Mouse (Mus musculus): ENCODE data around the gene Ephb1.

Gene Ephb1

DNA sequence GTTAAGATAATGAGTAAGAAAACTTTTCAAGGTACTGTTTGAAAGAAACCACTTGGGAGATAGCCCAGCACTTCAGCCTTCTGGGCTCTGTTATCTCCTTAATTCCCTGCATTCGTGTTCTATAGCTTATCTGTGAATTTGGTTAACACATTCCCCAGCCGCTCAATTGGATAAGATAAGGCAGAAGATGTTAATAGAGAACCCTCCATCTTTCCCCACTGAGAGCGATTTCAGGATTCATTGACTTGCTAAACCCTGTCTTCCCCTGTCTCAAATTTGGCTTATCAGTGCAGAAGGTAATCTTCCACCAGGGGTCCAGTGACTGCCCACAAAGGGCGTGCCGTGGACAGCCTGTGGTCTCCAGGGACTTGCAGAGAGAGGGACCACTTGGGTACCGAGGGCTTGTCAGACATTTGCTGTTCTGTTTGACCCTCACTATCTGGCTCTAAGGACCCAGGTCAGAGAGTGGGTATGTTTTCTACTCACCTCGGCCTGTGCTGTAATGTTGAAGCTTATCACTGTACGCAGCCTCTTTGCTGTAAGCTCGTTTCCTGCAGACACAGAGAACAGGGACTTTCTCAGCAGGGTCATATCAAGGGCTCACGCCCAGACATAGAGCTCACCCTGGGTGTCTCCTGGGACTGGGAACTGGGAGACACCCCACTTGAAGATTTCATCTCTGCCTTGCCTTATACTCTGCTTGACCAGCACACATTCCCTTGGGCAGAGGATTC is 358.9 kb downstream of the Ephb1 start:
- in situ Hi-C loops (cut with MboI, MseI), result loop anchor here (25.0 kb wide), 1 partner anchor 808 kb away; no protein-coding TSS in a partner anchor

DNA sequence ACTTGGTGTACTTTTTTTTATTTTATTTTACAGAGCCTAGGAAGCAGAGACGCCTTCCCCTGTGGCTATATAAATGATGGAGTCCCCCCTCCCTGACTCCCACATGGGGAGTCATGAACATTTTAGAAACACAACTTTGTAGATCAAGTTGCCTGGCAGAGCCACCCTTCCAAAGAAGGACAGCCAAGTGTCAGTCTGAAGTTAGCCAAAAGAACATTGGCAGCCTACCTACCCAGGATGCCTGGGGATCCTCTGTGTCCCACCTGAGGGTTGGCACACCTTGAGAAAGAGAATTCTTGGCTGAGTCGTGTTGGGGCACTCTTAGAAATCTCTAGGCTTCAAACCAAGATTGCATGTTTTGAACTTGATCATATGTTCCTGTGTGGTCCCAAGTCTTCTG is 360.4 kb downstream of the Ephb1 start:
- in situ Hi-C loops (cut with MboI, MseI), result loop anchor here (25.0 kb wide), 1 partner anchor 807 kb away; no protein-coding TSS in a partner anchor

DNA sequence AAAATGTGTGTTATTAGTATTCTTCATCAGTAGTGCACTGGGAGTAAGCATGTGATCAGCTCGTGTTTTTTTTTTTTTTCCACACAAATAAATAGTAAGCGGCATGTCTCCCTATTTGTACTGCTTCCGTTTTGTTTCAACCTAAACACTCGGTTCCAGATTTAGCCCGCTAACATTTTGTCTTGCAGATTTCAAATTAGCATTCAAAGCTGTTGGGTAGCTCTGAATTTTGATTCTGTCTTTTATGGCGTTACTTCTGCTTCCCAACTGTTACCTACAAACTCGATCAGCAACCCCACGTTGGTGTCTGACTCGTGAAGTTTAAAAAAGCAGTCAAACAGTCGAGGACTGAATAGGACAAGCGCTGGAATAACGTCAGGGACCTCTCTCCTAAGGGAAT is 363.7 kb downstream of the Ephb1 start:
- in situ Hi-C loops (cut with MboI, MseI), result loop anchor here (25.0 kb wide), 1 partner anchor 804 kb away; no protein-coding TSS in a partner anchor

DNA sequence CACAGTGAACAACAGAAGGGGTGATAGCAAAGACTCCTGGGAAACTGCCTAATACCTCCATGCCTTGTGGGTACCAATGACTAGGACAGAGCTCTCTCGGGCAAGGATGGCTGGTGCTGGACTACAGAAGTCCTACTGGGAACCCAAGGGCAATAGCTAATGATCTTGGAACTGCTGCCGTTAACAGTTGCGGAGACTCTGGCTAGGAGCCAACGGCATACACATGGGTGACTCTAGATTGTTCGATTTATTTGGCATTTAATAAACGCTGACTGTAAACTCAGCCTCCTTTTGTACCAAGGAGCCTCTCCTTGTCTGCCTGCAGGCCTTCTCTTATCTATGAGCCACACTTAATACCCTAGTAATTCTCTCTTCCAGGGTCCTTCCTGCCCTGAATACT is 364.5 kb downstream of the Ephb1 start:
- in situ Hi-C loops (cut with MboI, MseI), result loop anchor here (25.0 kb wide), 1 partner anchor 803 kb away; no protein-coding TSS in a partner anchor

DNA sequence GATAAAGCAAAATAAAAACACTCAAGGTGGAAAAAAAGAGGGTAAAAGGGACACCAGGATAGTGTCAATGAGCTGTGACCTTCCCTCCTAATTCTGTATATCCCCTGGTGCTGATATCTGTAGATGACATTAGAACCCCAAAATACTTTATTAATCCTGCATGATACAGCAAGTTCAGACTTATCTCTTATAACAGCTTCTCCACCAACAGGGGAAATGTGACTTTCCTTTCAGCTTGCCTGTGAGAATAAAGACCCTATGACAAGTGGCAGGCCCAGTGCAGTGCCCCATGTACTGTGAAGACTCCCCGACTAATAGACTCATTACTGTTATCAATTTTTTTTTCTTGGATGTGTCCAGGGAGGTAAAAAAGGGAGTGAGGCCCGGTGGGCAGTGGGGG is 367.6 kb downstream of the Ephb1 start:
- in situ Hi-C loops (cut with MboI, MseI), result loop anchor here (25.0 kb wide), 1 partner anchor 800 kb away; no protein-coding TSS in a partner anchor

DNA sequence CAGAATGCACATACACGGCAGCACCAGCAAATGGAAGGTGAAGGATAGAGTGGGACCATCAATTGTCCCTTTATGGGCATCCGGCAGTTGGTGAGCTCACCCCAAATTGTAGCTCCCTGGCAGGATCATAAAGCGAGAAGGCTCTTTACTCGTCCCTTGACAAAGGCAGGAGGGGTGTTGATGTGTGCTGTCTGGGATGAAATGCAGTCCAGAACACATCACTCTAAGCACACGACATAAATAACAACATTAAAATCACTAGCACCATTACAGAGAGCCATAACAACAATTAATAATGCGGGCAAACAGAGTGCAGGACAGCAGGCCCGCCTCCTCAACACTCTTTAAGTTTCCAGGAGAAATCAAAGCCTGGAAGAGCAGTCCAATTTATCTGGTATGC is 372.1 kb downstream of the Ephb1 start:
- in situ Hi-C loops (cut with MboI, MseI), result loop anchor here (25.0 kb wide), 1 partner anchor 795 kb away; no protein-coding TSS in a partner anchor

DNA sequence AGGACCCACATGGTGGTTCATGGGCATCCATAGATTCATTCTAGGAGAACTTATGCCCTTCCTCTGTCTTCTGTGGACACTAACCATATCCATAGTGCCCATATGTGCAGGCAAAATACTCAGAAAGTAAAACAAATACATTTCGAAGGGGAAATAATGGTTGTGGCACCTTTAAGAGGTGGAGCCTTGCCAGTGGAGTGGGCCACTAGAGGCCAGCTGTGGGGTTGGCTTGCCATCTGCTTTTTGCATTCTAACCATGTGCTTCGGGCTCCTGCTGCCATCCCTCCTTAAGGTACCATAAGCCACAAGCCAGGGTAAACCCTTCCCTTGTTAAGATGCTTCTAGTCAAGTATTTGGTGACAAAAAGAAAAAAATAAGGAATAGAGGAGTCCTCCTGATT is 373.3 kb downstream of the Ephb1 start:
- in situ Hi-C loops (cut with MboI, MseI), result loop anchor here (25.0 kb wide), 1 partner anchor 794 kb away; no protein-coding TSS in a partner anchor

DNA sequence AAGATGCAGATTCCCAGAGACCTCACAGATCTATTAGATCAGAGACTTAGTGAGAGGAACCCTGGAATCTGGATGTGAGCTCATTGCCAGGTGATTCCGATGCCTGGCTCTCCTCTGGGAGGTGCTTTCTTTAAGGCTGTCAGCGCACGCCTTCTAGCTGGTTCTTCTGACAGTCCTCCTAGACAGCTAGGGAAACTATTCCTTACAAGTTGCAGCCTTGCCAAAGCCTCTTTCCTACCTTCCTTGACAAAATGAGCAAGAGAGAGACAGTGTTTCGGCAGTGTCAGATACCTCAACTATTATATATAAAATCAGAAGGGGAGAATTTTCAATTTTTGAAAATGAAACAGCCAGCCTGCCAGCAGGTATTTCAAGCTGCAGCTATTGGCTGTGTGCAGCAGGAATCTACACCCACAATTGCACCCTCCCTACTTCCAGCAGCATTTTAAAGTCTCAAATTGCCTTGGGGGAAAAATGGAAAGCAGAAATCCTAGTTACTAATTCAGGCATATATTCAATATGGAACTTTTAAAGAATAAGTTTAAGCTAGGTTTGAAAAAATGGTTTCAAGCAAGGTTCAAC is 377.5 kb downstream of the Ephb1 start:
- in situ Hi-C loops (cut with MboI, MseI), result loop anchor here (25.0 kb wide), 1 partner anchor 790 kb away; no protein-coding TSS in a partner anchor

DNA sequence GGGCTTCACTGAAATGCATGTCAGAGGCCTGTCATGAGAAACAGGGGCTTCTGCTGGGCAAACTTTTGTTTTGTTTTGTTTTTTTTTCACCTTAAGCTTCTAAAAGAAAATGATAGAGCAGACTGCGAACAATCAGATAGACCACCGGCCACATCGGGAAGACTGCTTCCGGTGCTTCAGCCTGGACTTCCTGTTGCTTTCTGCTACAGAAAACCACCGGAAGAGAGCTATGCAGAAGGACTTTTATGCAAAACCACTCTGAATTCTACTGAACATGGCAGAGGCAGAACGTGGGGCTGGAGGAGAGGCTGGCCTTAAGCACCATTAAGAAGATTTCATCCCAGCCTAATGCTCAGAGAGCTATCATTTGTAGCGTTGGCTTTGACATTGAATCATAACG is 382.2 kb downstream of the Ephb1 start:
- in situ Hi-C loops (cut with MboI, MseI), result no loop called here

DNA sequence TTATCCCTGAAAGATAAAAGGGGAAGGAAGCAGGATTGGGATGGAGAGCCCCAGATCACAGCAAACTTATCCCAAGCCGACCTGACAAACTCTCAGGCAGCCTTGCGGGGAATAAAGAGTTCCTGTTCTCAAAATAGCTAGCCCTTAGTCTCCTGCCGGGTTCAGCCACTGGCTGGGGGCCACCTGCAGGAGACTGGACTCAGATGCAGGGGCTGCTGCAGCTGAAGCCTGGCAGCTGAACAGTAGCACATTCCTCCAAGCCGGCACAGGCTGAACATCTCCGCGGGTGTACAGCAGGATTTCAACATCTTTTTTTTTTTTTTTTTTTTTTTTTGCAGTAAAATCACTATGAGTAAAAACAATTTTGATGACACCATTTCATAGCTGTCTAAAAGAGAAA is 382.7 kb downstream of the Ephb1 start:
- in situ Hi-C loops (cut with MboI, MseI), result no loop called here

DNA sequence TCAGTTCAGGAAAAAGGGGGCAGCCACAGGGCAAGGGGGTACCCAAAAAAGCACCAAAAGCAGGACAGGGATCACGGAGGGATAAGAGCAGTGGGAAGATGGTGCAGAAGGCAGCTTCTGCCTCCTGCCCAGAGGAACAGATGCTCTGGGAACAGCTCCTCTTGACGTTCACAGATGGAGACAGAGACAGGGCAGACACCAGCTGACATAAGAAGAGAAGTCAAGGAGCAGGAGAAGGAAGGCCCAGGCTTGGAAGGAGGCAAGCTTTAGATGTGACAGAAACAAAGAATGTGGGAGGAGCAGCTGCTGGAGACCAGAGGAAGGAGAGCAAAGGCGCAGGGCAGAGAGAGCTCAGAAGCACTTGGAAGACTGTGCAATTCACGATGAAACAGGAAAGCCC is 398.3 kb downstream of the Ephb1 start:
- in situ Hi-C loops (cut with MboI, MseI), result no loop called here

DNA sequence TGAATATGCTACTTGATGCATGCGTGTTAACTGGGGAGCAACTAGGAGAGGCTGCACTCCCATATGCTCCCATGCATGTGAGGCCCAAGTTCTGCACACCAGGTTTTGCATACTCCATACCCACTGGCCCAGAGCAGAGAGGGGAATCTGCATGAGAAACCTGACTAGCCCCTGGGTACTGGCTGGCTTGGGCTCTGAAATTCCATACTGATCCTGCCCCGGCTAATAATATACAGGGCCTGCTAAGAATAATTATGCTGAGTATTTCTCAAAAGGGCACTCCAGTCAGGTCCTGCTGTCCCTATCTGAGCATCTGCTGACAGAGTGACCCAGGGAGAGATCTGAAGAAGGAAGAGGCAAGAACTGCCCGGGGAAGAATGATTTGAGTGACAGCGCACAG is 400.0 kb downstream of the Ephb1 start:
- in situ Hi-C loops (cut with MboI, MseI), result no loop called here

DNA sequence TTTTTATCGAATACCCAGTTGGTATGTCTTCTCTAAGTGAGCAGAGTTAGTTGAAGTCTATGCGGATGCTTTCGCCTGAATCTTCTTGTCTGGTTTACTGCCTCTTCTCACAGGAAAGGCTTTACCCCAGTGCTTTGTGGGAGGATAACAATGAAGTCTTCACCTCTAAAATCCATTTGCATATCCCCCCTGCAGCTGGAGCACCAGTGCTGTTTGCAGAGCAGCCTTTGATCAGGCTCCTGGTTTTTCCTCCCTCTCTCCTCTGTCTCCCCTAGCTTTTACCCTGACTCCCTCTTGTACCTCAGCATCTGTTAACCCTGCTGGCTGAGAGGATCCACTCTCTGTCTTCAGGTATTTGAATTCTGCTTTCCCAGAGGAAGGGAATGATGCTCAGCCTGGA is 404.4 kb downstream of the Ephb1 start:
- in situ Hi-C loops (cut with MboI, MseI), result no loop called here

DNA sequence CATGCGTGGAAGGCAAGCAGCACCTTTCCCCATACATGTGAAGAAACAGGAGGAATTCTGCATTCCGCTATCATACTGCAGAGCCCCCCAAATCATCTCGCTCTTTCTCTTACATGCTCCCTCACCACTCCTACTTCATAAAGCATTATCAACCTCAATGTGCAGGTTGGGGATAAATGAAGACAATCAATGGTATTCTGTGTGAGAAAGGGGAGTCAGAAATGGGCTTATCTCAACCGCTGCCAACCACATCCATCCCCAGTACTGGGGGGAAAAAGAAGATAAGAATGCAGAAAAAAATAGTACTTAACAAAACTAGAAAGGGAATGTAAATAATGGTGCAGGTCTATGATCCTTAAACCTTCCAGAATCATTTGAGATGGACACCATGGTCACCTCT is 408.7 kb downstream of the Ephb1 start:
- in situ Hi-C loops (cut with MboI, MseI), result no loop called here

DNA sequence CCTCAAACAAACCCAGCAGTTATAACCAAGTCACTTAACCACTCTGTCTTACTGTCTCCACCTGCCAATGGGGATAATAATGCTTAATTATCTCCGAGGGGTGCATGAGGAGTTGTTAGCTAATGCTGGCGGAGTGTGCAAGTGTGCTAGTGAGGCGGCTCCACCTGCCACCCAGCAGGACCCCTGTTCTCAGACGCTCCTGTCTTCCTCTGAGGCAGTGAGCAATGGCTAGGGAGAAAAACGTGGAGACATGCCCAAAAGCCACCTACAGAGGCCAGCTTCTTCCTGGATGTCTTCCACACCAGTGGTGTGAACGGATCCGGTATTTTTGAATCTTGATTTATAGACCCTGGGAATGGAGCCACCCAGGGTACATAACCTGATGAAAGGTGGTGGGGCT is 409.2 kb downstream of the Ephb1 start:
- in situ Hi-C loops (cut with MboI, MseI), result no loop called here

DNA sequence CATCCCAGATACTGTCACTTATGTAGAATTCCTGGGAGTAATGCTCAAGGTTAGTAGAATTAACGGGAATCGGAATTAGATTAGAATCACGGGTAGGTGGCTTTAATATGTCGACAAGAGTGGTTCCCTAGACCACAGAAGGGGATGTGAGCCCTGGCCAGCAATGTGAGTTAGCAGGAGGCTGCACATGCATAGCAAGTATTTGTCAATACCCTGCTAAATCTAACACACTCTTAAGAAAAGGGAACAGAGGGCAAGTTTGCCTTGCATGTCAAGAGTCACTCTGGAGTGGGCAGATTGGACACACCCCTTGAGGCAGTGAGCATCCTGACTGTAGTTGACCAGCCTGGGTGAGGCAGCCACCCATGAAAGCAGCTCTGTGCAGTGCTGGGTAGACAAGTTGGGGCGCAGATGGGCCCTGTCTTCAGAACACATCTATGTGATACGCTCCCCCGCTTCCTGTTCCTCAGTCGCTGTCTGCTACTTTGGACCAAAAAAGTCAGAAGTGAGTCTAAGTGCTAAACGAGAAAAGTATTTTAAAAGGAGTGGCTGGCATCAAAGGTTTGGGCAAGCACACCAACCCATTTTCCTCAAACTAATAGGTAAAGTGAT is 412.3 kb downstream of the Ephb1 start:
- in situ Hi-C loops (cut with MboI, MseI), result no loop called here

DNA sequence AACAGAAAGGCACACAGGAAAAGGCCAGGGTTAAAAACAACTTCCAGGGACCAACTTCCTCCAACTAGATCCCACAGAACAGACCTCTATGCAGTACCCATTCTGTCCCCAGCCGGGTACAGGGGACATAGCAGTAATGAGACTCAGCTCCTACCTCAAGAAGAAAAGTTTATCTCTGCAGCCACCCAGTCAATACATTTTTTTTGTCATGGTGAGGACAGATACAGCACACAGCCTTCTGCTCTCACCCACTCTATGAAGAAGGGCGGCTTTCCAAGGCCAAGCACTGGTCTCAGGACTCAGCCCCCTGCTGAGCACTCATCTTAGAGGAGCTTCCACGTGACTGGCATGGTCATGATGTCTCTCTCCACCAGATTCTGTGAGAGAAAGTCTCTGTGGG is 414.3 kb downstream of the Ephb1 start:
- in situ Hi-C loops (cut with MboI, MseI), result no loop called here

DNA sequence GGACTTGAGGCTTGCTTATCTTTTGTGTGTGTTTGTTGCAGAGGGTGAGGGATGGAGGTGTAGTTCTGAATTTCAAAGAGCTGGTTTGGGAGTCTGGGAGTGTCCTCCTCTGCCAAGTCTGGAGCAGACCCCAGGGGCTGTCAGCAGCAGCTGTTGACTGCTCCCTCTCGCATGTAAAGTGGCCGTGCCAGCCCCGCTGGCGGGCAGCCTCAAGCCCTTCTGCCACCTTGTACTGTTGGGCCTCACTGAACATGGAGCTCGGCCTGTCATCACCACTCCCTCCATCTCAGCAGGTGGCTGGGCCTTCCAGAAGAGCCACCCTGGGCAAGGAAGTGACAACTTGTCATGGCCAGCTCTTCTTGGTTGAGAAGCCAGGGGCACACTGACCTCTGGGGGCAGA is 415.5 kb downstream of the Ephb1 start:
- in situ Hi-C loops (cut with MboI, MseI), result no loop called here

DNA sequence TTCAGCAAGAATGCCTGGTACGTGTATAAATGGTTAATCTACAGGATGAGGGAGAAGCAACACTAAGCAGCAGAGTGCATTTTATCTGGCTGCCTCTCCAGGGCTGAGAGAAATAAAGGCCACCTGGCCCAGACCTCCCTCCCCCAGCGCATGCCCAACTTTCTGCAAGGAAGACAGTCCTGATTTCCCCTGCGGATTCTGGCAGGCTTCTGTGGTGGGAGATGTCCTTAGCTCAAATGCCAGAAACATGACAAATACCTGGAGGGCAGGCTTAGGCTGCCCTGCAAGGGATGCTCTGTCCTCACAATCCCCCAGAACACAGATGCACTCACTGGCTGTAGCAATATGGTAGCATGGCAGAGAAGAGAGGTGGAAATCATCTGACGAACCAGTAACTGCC is 416.4 kb downstream of the Ephb1 start:
- in situ Hi-C loops (cut with MboI, MseI), result no loop called here

DNA sequence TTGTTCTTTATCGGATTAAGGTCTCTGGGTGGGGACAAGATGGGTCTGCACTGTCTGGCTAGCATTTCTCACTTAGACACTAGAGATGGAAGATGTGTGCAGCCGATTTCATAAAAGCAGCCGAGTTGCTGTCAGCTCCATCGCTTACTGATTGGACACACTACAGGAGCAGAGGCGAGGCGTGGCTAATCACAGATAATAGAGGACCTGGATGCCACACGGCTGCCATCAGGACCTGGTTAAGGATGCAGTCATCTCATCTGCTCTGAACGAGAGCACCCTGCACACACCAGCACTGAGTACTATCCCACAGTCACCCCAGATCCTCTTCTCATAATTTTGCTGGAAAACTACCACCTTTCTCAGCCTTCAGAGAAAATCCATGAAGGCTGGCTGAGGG is 419.6 kb downstream of the Ephb1 start:
- in situ Hi-C loops (cut with MboI, MseI), result no loop called here

DNA sequence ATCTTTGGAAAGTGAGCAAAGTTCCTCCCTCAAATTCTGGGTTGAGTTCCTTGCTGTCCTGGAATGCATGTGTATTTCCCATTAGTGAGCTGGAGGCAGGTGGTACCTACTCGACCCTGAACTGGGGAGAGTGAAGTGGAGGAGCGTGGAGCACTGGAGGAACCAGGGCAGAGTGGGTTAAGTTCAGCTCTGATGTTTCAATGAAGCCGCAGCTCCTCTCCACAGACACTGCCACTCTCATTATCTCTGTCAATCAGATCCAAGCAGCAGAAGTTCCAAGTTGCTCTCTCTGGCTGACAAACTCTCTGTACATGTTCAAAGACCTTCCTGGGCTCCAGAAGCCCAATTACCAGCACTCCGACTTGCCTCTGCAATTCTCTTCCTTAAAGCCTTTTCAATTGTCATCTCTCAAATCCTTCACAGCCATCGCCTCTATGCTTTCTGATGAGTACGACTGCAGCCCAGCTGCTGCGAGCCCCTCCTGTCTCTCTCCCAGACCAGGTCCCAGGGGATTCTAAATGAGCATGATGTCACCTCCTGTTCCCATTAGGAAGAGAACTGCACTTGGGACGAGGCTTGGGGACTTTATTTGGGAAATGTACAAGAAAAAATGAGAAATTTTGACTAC is 420.4 kb downstream of the Ephb1 start:
- in situ Hi-C loops (cut with MboI, MseI), result no loop called here

DNA sequence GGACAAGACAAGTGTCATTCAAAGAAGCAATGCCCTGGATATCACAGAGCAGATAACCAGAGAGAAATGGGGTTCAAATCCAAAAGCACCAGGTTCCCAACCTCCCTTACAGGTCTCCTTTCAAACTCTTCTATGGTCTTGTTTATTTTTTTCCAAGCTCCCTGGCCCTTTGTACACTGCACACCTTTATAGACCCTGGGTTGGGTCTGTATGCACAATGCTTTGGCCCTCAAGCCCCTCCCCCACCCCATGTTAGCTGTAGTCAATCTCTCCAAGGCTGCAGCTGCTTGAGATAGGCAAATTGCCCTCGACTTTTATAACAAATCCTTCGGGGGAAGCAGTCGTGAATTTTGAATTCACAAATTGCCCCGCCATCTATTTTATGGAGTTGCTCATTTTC is 429.7 kb downstream of the Ephb1 start:
- in situ Hi-C loops (cut with MboI, MseI), result no loop called here

Measured in regulatory T cell (primary cell).